Mouse (Mus musculus) bone marrow, adult 2 months (tissue): ENCODE measurements at regions not wholly inside any gene's neighbourhood (a gene's known extent, or its start where the extent isn't known, plus 50 kb on each side); places are given as distances from the start of the nearest gene placed in this dataset.
"Not testable (repeated sequence)": the region's sequence is repeated elsewhere in the genome, so short reads cannot be mapped to it uniquely, and the experiment has no call there.

ENCODE experiments used
- H3K27ac ChIP-seq: fragments of 200-500 bp; 2 replicates; pipeline ENCODE4 v1.5.1; 2012; ENCODE audit warnings: low read depth, mild to moderate bottlenecking, control low read depth, inconsistent platforms, low read length; ENCODE audit not compliant: control insufficient read depth, poor library complexity, insufficient read depth
- H3K4me1 ChIP-seq: fragments of 200-500 bp; 2 replicates; pipeline ENCODE4 v1.6.1; 2011; ENCODE audit warnings: low read length; ENCODE audit not compliant: control insufficient read depth, insufficient read depth
- H3K4me3 ChIP-seq: fragments of 200-500 bp; replicated peaks from 2 replicates; pipeline ENCODE3; 2011; ENCODE audit warnings: mild to moderate bottlenecking, low read depth, low read length, control low read depth; ENCODE audit not compliant: control insufficient read depth
- CTCF ChIP-seq: fragments of 200-500 bp; IDR thresholded peaks from 2 replicates; pipeline ENCODE4 v1.5.1; 2011; ENCODE audit warnings: low read length, control low read depth; ENCODE audit not compliant: control insufficient read depth, insufficient read depth
- WGBS: fragments of 180-500 bp; shearing (Covaris S2); methylation state at CpG from one replicate; pipeline ENCODE4 v1.1.7; 2018; 5-methylcytosine and 5-hydroxymethylcytosine counted together

DNA sequence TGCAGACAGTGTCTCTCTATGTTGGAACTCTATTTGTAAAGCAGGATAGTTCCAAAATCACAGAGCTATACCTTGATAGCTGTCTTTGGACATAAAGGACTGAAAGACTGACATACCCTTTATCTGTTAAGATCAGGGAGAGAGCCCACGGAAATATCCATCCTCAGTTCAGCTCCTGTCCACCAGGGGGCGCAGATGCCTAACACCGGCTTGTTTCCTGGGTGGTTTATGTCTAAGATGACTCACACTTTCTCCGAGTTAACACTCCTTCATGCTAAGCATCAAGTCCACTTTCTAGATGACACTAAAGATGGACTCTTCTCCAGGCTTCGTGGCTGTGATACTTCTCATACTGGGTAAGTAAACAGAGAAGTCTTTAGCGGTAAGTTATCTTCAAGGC lies 636.8 kb upstream of the Olfr1507 start:
- H3K27ac ChIP-seq, H3K4me1 ChIP-seq, H3K4me3 ChIP-seq: not testable (repeated sequence)
- WGBS, result 11% methylated on average over 6 of the region's 6 CpGs
- TF ChIP-seq CTCF, result peak; percentile 78

DNA sequence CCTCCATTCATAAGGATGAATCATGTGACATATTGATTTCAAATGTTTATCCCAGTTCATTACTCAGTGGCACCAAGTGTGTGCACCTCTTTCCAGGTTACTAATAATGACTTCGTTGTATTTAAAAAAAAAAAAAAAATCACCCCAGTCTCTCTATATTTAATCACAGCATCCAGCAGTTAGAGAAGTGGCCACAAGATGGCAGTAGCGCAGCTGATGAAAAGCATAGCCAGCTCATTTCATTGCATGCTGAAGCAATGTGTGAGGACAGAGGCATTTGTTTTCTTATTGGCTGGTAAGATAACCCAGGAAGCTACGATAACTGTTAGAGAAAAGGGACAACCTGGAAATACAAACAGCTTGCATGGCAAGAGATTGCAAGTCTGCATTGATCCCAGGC lies 626.2 kb upstream of the Olfr1507 start:
- 6% methylated on average over 3 of the region's 3 CpGs for WGBS

GRCm38 (mm10) chr14:53109732-53110131 lies 614.2 kb upstream of the Olfr1507 start:
- H3K4me1 ChIP-seq, H3K27ac ChIP-seq: not testable (repeated sequence)
- 9% methylated on average over 3 of the region's 3 CpGs for WGBS

More for the DNA sequence above, 626.2 kb upstream of the Olfr1507 start:
- not testable (repeated sequence) for H3K4me1 ChIP-seq, H3K27ac ChIP-seq, H3K4me3 ChIP-seq

GRCm38 (mm10) chr14:53101362-53101761 lies 605.8 kb upstream of the Olfr1507 start:
- WGBS, result 19% methylated on average over 5 of the region's 5 CpGs
- not testable (repeated sequence) for H3K27ac ChIP-seq, H3K4me3 ChIP-seq, H3K4me1 ChIP-seq
- TF ChIP-seq CTCF, result peak; percentile 22; the same call in 1 of the 2 replicates

More at GRCm38 (mm10) chr14:53109732-53110131, 614.2 kb upstream of the Olfr1507 start:
- not testable (repeated sequence) for H3K4me3 ChIP-seq

DNA sequence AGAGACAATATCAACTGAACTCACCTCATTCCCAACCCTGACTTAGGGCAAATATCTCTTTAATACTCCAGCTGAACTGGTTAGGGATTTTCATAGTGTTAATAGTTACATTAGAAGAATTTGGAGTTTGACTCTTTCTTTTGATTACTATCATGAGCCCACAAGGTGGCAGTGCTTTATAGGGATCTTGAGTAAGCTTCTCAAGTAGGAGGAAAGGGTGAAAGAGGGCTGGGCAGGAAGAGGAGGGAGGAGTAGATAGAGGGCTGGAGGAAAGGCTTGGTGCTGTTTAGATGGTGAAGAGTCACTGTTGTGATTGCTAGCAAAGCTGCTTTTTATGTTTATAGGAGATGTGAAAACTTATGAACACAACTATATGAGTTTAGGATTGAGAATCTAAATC lies 595.4 kb upstream of the Olfr1507 start:
- not testable (repeated sequence) for H3K4me3 ChIP-seq, H3K4me1 ChIP-seq

GRCm38 (mm10) chr14:53081853-53082252 lies 586.3 kb upstream of the Olfr1507 start:
- WGBS, result 4% methylated on average over 4 of the region's 4 CpGs
- H3K4me1 ChIP-seq, H3K27ac ChIP-seq, H3K4me3 ChIP-seq: not testable (repeated sequence)

More for the DNA sequence above, 595.4 kb upstream of the Olfr1507 start:
- H3K27ac ChIP-seq, result not testable (repeated sequence)

DNA sequence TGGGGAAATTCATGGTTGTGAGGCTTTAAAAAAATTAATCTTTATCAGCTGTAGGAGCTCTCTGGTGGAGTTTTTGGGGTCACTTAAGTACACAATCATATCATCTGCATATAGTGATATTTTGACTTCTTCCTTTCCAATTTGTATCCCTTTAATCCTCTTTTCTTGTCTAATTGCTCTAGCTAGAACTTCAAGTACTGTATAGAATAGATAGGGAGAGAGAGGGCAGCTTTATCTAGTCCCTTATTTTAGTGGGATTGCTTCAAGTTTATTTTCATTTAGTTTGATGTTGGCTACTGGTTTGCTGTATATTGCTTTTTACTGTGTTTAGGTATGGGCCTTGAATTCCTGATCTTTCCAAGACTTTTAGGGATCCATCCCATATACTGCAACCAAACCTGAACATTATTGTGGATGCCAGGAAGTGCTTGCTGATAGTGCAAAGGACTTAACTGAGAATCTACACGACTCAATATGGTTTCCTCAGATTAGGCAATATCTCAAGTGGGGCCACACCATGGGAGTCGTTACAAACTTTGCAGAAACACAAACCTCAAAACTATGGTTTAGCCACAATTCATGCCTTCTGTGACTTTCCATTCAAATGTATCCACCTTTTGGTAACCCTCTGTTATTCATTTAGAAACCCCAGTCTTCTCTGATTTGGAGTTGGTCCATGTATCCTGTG lies 585.6 kb upstream of the Olfr1507 start:
- not testable (repeated sequence) for H3K27ac ChIP-seq, H3K4me1 ChIP-seq, H3K4me3 ChIP-seq
- WGBS, result no CpG with 5 or more reads among the region's 2 CpGs

DNA sequence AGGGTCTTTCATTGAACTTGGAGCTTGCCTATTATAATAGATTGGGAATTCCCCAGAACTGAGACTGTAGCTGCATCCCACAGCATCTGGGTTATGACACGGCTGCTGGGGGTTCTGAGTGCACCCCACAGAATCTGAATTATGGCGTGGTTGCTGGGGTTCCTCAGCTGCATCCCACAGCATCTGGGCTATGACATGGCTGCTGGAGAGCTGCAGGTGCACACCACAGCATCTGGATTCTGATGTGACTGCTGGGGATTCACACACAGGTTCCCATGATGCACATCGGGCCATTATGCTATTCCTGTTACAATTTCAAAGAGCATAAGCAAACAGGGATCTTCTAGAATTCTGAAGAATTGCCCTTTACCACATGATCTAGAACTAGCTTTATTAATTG lies 585.0 kb upstream of the Olfr1507 start:
- H3K4me1 ChIP-seq, H3K27ac ChIP-seq, H3K4me3 ChIP-seq: not testable (repeated sequence)
- 70% methylated on average over 3 of the region's 3 CpGs for WGBS

- WGBS, result 31% methylated on average over 2 of the region's 2 CpGs
- not testable (repeated sequence) for H3K4me3 ChIP-seq, H3K27ac ChIP-seq, H3K4me1 ChIP-seq
Observed at GRCm38 (mm10) chr14:53075937-53076336, 580.4 kb upstream of the Olfr1507 start.

- WGBS, result 3% methylated on average over 6 of the region's 6 CpGs
- not testable (repeated sequence) for H3K4me1 ChIP-seq, H3K27ac ChIP-seq, H3K4me3 ChIP-seq
Observed at GRCm38 (mm10) chr14:53073126-53073525, 577.6 kb upstream of the Olfr1507 start.

DNA sequence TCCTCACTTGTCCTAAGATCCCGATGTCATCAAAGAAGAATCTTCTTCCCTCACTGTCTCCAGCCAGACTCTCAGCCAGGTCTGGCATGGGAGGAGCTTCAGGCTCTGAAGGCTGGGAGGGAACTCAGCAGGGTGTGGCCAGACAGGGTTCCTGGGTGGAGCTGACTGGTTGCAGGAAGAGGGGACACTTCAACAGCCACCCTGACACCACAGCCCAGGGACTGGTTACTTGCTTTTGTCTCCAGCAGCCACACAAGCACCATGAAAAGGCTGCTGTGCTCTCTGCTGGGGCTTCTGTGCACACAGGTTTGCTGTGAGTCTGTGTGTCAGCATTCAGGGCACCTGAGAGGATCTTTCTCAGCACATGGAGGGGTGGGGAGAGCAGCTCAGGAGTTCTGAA lies 577.0 kb upstream of the Olfr1507 start:
- no CpG with 5 or more reads among the region's 1 CpGs for WGBS
- H3K4me3 ChIP-seq, H3K4me1 ChIP-seq: not testable (repeated sequence)
- peak overlapping the region; percentile 10; the same call in 1 of the 2 replicates for H3K27ac ChIP-seq

GRCm38 (mm10) chr14:53054439-53054838 lies 558.9 kb upstream of the Olfr1507 start:
- H3K27ac ChIP-seq, H3K4me1 ChIP-seq, H3K4me3 ChIP-seq: not testable (repeated sequence)
- 8% methylated on average over 2 of the region's 3 CpGs for WGBS

GRCm38 (mm10) chr14:53053465-53054123 lies 558.0 kb upstream of the Olfr1507 start:
- not testable (repeated sequence) for H3K4me1 ChIP-seq, H3K27ac ChIP-seq, H3K4me3 ChIP-seq
- 17% methylated on average over 2 of the region's 3 CpGs for WGBS

- H3K4me1 ChIP-seq, H3K27ac ChIP-seq, H3K4me3 ChIP-seq: not testable (repeated sequence)
- WGBS, result 39% methylated on average over 3 of the region's 3 CpGs
Observed at GRCm38 (mm10) chr14:53047683-53048082, 552.1 kb upstream of the Olfr1507 start.
